Mouse (Mus musculus) stomach, postnatal 0 days (tissue): ENCODE data around the gene Gps2.

ENCODE experiments used
- CTCF ChIP-seq: IDR thresholded peaks from 2 replicates; pipeline ENCODE4 v1.5.1; 2016; ENCODE audit warnings: antibody characterized with exemption, low read depth, mild to moderate bottlenecking, moderate library complexity
- EP300 ChIP-seq: optimal IDR thresholded peaks from 2 replicates; pipeline ENCODE3; 2016; ENCODE audit warnings: antibody characterized with exemption

DNA sequence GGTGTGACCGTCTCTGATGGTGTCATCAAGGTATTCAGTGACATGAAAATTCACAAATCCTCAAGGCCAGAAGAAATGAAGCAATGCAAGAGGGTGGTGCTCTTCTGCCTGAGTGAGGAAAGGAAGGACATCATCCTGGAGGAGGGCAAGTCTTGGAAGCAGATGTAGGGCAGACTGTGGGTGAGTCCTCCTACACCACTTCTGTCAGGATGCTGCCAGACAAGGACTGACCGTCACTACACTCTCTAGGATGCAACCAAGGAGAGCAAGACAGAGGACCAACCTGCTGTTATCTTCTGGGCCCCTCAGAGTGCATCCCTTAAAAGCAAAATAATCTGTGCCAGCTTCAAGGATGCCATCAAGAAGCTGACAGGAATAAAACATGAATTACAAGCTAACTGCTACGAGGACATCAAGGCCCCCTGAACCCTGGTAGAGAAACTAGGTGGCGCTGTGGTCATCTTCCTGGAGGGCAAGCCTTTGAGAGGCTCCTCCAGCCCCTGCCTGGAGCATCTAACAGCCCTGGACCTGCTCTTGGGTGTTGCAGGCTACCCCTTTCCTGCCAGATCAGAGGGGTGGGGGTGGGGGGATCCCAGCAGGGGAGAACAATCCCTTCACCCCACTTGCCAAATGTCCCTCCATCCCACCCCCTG lies 37.2 kb downstream of the Gps2 start:
- TF ChIP-seq CTCF (peak; percentile 55), EP300 (no peak)
